Mouse (Mus musculus) splenic B cell, adult 2 months (primary cell): ENCODE data around the gene Donson.

ENCODE experiments used
- DNase-seq: peaks from one replicate; pipeline ENCODE4 v3.0.0-alpha.2; 2011; ENCODE audit warnings: low read depth, low spot score
- H3K27me3 ChIP-seq: 2 replicates; pipeline ENCODE4 v1.6.1; 2012; ENCODE audit warnings: mild to moderate bottlenecking, low read length, moderate library complexity, mixed read lengths; ENCODE audit not compliant: control insufficient read depth, poor library complexity, insufficient read depth, severe bottlenecking
- H3K36me3 ChIP-seq: 2 replicates; pipeline ENCODE4 v1.6.1; 2012; ENCODE audit warnings: mild to moderate bottlenecking, low read length, moderate library complexity, mixed read lengths; ENCODE audit not compliant: control insufficient read depth, poor library complexity, insufficient read depth, severe bottlenecking

The Donson gene

GRCm38 (mm10) chr16:91704603-91705340, 16.2 kb upstream of the Donson start:
- Histone ChIP-seq H3K27me3 (no peaks in the 10 kb centered on the region), H3K36me3 (peaks cover 5% of the 10 kb centered on the region)
- DNase-seq = no peak

GRCm38 (mm10) chr16:91702771-91703188, 14.2 kb upstream of the Donson start:
- no peak for DNase-seq
- Histone ChIP-seq H3K27me3 (no peaks in the 10 kb centered on the region), H3K36me3 (peaks cover 5% of the 10 kb centered on the region)

GRCm38 (mm10) chr16:91701908-91702307, 13.3 kb upstream of the Donson start:
- Histone ChIP-seq H3K36me3 (peaks cover 5% of the 10 kb centered on the region), H3K27me3 (no peaks in the 10 kb centered on the region)
- no peak for DNase-seq

- Histone ChIP-seq H3K36me3 (peaks cover 4% of the 10 kb centered on the region), H3K27me3 (no peaks in the 10 kb centered on the region)
- no peak for DNase-seq
Observed at GRCm38 (mm10) chr16:91698995-91699394, 10.4 kb upstream of the Donson start.

- no peaks in the 10 kb centered on the region for H3K27me3 ChIP-seq
- 0 out of 2 replicates have a peak, but pooled peaks cover 3% of the 10 kb centered on the region for H3K36me3 ChIP-seq
- DNase-seq = no peak
Observed at GRCm38 (mm10) chr16:91695108-91695755, 6.7 kb upstream of the Donson start.

GRCm38 (mm10) chr16:91694455-91695084, 6.0 kb upstream of the Donson start:
- peak; percentile 82 for DNase-seq
- Histone ChIP-seq H3K27me3 (no peaks in the 10 kb centered on the region), H3K36me3 (0 out of 2 replicates have a peak, but pooled peaks cover 3% of the 10 kb centered on the region)

GRCm38 (mm10) chr16:91689791-91690190, 1.2 kb upstream of the Donson start:
- H3K36me3 ChIP-seq = no peaks in the 10 kb centered on the region
- no peaks in the 10 kb centered on the region for H3K27me3 ChIP-seq
- peak; percentile 44 for DNase-seq

GRCm38 (mm10) chr16:91688023-91688618, 449 bp downstream of the Donson start:
- DNase-seq = no peak
- H3K27me3 ChIP-seq = no peaks in the 10 kb centered on the region
- peaks cover 4% of the 10 kb centered on the region; the same call in 1 of the 2 replicates for H3K36me3 ChIP-seq

- Histone ChIP-seq H3K27me3 (no peaks in the 10 kb centered on the region), H3K36me3 (peaks cover 15% of the 10 kb centered on the region; the same call in 1 of the 2 replicates)
- no peak for DNase-seq
Observed at GRCm38 (mm10) chr16:91686369-91686768, 2.2 kb downstream of the Donson start.

GRCm38 (mm10) chr16:91685526-91685925, 3.0 kb downstream of the Donson start:
- Histone ChIP-seq H3K36me3 (peaks cover 17% of the 10 kb centered on the region; the same call in 1 of the 2 replicates), H3K27me3 (no peaks in the 10 kb centered on the region)
- DNase-seq = peak; percentile 95

- peaks cover 30% of the 10 kb centered on the region for H3K36me3 ChIP-seq
- DNase-seq = no peak
- H3K27me3 ChIP-seq = no peaks in the 10 kb centered on the region
Observed at GRCm38 (mm10) chr16:91680656-91681055, 7.9 kb downstream of the Donson start.

GRCm38 (mm10) chr16:91678147-91678911, 10.2 kb downstream of the Donson start:
- Histone ChIP-seq H3K27me3 (no peaks in the 10 kb centered on the region), H3K36me3 (peaks cover 29% of the 10 kb centered on the region)
- no peak for DNase-seq

GRCm38 (mm10) chr16:91674500-91674899, 14.1 kb downstream of the Donson start:
- peaks cover 29% of the 10 kb centered on the region for H3K36me3 ChIP-seq
- no peak for DNase-seq
- no peaks in the 10 kb centered on the region for H3K27me3 ChIP-seq

- H3K36me3 ChIP-seq = peaks cover 38% of the 10 kb centered on the region
- H3K27me3 ChIP-seq = no peaks in the 10 kb centered on the region
- no peak for DNase-seq
Observed at GRCm38 (mm10) chr16:91663795-91664194, 24.8 kb downstream of the Donson start.
